Mouse (Mus musculus): ENCODE measurements around the gene Bcl11a.

Gene Bcl11a

DNA sequence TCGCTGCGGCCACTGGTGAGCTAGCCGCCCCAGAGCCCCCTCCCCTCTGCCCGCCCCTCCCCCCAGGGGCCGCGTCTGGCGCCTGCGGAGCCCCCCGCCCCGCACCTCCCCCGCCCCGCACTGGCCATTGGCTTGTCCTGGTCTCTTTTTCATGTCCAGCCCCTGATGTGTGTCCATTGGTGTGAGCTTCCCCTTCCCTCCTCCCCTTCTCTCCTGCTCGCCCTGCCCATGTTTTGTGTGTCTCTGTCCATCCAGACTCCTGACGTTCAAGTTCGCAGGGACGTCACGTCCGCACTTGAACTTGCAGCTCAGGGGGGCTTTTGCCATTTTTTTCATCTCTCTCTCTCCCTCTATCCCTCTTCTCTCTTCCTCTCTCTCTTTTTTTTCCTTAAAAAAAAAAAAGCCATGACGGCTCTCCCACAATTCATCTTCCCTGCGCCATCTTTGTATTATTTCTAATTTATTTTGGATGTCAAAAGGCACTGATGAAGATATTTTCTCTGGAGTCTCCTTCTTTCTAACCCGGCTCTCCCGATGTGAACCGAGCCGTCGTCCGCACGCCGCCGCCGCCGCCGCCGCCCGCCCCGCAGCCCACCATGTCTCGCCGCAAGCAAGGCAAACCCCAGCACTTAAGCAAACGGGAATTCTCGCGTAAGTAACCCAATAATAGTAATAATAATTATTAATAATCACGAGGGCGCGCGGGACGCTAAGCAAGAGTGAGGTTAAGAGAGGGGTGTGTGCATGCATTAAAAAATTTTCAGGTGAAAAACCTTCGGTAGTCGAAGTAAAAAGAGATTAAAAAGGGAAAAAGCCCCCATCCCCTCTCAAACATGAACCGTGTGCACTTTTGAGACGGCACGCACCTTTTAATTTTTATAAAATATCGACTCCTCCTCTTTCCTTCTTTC, at the start of gene Bcl11a:
TSS of gene Bcl11a (plus strand) at position 262 of the 911 bp plus-strand sequence.
- DNase-seq (ENCODE audit: low spot score in 2 of 2): peak; percentile 29 to 33

DNA sequence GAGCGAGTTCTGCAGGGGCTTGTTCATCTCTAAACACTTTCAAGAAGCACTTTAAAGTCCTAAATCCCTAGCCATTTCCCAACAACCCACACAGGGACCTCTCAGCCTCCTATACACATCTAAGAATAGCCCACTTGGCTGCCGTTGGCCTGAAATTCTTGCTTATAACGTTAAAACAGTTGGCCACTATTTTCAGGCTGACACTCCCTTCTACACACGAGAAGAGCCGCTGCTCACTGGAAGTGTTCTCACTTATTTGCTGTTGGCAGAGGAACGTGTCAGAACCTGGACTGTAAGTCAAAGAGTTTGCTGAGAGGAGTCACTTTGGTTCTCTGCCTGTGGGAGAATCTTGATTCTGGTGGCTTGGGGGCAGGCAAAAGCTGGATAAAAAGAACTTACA, 33.8 kb upstream of the Bcl11a start:
- DNase-seq (ENCODE audit: low spot score in 2 of 2): no peak

DNA sequence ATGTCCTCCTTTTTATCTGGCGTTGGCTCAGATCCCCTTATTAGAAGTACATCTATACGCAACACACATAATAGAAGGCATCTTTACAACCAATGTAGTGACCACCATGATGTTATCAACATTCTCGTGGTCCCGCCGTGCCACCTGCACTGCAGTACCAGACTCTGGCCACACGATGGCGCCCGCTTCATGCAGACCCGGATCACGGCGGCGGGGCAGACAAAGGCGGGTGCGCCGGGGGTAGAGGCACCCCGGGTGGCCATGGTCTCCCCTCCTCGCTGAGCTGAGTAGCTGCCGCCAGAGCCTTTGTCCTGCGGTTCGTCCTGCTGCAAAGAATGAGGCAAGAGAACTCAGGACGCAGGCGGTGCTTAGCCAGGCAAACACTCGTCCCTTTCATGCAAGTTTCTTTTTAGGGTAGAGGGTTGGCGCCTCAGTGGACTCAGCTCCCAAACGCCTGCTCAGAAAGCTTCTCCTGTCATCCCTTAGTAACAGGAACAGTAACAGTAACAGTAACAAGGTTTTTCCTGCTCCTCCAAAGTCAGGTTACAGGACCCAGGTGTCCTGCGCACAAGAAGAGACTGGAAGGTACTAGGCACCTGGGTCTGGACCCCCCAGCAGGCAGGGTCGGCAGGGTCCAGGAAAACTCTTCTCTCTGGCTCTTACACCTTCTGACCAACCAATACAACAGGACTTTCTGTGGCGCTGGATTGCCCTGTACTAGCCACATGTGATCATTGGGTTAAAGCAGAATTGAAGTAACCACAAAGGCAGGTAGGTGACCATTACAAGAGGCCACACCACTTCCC, 28.4 kb upstream of the Bcl11a start:
- peak; percentile 64 to 81 for DNase-seq (ENCODE audit: low spot score in 2 of 2)

GRCm38 (mm10) chr11:24050032-24050757, 27.7 kb upstream of the Bcl11a start:
- DNase-seq (ENCODE audit: low spot score in 2 of 2): no peak

DNA sequence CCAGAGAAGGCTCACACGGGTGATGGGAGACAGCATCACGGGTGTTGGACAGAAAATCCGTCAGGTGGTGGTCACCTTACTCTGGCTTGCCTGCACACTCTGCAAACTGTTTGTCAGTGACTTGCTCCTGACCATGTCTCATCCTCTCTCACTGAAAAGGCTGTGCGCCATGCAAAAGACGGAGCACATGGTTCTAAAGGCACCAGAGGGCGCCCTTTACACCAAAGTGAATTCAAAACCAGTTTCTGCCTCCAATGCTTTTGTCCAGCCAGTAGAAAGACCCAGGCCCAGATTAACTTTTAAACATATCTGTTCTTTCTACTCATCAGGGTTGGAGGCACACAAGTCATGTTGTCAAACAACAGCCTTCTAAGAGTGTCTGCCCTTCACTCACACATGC, 25.0 kb upstream of the Bcl11a start:
- no peak for DNase-seq (ENCODE audit: low spot score in 2 of 2)

DNA sequence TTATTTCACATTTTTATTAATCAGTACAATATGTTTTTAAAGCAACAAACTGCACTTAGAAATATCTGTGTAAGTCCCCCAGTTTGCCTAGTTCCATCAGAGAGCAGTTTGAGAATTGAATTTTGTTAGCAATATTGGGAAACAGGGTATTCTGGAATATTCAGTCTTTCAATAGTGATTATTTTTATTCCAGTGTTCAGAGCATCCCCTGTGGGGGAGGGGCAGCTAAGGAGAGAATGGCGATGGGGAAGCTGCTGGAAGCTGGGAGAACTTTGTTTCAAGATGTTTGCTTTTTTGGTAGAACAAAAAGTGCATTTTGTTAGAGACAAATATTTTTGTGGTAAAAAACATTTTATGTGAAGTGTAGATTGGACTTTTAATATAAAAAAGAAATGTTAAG, 18.7 kb upstream of the Bcl11a start:
- no peak for DNase-seq (ENCODE audit: low spot score in 2 of 2)

- DNase-seq (ENCODE audit: low spot score in 2 of 2): no peak
These were observed 17.4 kb upstream of the Bcl11a start for GRCm38 (mm10) chr11:24060428-24060827.

- DNase-seq (ENCODE audit: low spot score in 2 of 2): no peak
These were observed 16.0 kb upstream of the Bcl11a start for GRCm38 (mm10) chr11:24061819-24062218.

GRCm38 (mm10) chr11:24062495-24063096, 15.3 kb upstream of the Bcl11a start:
- no peak for DNase-seq (ENCODE audit: low spot score in 2 of 2)

GRCm38 (mm10) chr11:24064221-24064620, 13.6 kb upstream of the Bcl11a start:
- DNase-seq (ENCODE audit: low spot score in 2 of 2): no peak

- no peak for DNase-seq (ENCODE audit: low spot score in 2 of 2)
These were observed 12.5 kb upstream of the Bcl11a start for GRCm38 (mm10) chr11:24065313-24065712.

DNA sequence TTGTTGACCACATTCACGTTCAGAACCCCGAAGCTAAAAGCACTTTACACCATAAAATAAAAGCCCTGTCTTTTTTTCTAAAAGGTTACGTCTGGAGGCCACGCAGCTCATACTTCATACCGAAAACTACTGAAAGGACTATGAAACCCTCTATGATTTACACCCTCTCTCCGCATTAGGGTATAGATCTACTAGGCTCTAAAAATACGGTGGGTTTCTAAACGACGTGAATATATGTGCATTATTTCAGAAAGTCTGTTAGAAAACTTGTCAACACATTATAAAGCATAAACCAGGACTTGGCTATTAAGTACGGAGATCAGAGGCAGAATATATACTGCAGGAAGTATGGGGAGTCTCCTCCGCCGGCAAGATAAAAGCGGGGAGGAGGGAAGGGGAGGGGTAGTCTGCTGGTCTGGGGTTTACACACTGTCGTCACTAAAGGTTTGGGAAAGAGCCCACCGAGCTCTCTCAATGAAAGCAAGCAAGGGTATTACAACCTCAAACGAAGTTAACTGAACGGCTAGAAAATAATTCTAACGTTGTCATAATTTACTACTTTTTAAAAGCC, 3.8 kb upstream of the Bcl11a start:
- DNase-seq (ENCODE audit: low spot score in 2 of 2): no peak

DNA sequence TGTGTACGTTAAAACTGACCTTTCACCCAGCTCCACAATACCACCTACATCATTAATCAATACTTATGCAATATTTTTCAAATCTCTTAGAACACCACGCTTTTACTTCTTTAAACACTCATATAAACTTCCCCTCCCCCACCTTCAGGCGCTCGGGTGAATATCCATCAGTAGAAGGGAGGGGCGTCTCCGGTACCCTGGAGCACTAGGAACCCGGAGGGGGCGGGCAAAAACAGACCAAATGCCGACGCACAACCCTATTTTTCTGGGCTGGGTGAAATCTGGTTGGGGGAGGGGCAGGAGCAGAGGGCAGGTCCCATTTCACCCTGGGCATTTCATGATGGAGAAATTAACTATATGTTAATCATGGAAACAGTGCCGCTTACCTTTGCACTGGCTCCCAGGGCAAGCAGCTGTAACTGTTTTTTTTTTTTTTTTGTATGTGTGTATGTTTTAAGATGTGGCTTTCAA, 3.2 kb upstream of the Bcl11a start, which contains the start of gene A830031A19Rik:
TSS of gene A830031A19Rik (minus strand) at position 421 of the 471 bp plus-strand sequence.
- DNase-seq (ENCODE audit: low spot score in 2 of 2): no peak

DNA sequence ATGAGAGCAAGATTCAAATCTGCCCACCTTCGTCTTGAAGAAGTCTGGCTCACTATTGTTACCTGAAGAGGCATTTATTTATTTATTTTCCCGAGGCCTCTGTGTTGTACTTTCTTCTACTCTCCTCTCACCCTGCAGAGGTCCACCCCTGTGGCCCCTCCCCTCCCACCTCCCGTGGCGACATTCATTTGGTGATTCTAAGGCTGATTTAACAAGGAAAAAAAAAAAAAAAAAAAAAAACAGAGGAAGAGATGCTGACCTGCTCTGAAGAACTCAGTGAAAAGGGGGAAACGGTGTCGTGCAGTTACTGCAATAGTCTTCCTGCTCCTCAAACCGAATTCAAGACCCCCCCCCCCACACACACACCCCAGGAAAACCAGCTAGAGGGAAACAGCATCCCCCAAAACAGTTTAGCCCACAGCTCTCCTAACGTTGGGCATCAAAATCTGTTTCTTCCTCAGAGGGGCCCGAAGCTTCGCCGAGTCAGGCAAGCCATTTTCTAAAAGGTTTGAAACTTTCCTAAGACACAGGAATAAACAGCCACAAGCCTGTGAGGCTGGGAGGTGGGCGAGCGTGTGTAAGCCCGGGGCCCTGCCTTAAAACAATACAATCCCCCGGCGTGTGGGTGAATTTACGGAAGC, 2.2 kb upstream of the Bcl11a start:
- no peak for DNase-seq (ENCODE audit: low spot score in 2 of 2)

DNA sequence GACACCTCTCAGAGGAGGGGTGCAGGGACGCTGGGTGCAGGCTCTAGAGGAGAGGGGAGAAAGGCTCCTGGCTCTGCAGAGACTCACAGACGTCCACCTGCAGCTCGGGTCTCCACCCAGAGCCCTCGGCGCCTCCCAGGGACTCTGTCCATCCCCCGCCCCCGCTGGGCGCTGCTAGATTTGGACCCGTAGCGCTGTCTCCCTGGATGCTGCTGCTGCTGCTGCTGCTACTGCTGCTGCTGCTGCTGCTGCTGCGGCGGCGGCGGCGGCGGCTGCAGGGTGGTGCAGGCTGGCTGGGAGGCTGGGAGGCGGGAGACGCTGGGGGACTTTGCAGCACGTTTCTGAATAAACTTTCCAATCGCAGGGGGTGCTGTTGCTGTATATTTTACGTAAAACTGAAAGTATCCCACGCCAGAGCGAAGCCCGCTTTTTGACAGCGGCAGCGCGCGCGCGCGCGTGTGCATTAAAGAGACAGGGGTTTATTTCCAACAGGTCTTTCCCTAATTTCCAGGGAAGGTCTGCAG, 1.7 kb upstream of the Bcl11a start:
- peak; percentile 63 to 71 for DNase-seq (ENCODE audit: low spot score in 2 of 2)

- peak; percentile 56 to 61 for DNase-seq (ENCODE audit: low spot score in 2 of 2)
These were observed 780 bp upstream of the Bcl11a start for GRCm38 (mm10) chr11:24076821-24077730.

DNA sequence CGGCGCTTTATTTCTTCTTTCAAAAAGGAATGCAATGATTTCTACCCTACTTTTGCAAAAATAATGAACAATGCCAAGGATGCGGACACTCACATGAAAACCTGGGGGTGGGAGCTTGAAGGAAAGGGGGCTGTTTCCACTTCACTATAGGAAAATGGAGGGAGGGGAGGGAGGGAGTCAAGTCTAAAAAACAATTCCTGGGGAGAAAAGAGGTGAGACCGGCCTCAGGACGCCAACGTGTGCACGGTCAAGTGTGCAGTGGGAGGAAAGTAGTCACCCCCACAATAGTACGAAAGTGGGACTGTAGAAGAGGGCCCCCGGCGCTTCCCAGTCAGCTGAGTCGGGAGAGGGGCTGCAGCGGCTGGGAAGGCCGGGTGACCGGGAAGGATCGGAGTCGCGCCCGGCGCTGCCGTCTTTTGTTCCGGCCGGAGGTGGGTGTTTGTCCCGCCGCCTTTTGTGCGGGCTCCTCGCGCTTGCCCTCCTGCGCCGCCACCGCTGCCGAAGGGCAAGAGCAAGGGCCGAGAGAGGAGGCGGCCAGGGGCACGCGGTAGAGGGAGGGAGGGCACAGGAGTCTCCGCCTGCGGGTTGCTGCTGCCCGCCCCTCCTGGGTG, 955 bp downstream of the Bcl11a start:
- DNase-seq (ENCODE audit: low spot score in 2 of 2): peak; percentile 51

Measured in spleen, postnatal 14 days (tissue).